Mouse (Mus musculus): ENCODE measurements around the gene Hba-x. TPM values are rescaled to one million over a fixed set of nuclear protein-coding genes. Genes with fewer than 3 reads are reported as not detected.
A peak's percentile ranks its signal among the peaks of the same experiment; 100 is the strongest.

Hba-x gene
- polyA plus RNA-seq, 1 experiment from 2014 or later: 4,268 TPM

GRCm38 (mm10) chr11:32256566-32256965, 19.6 kb upstream of the Hba-x start:
- Histone ChIP-seq H3K4me1 (no peaks in the 10 kb centered on the region), H3K27me3 (ENCODE audit: poor library complexity, severe bottlenecking) (no peaks in the 10 kb centered on the region), H3K4me3 (no peak overlapping the region), H3K27ac (peak overlapping the region; percentile 60), H3K36me3 (replicated peaks) (peaks cover 72% of the 10 kb centered on the region), H3K9me3 (no peaks in the 10 kb centered on the region)
- DNase-seq (ENCODE audit: extremely low spot score, low spot score): no peak
- 94% methylated on average over 3 of the region's 3 CpGs for WGBS

- Histone ChIP-seq H3K4me1 (peaks cover 16% of the 10 kb centered on the region), H3K9me3 (no peaks in the 10 kb centered on the region), H3K27ac (peak overlapping the region; percentile 53; the same call in 1 of the 2 replicates), H3K36me3 (replicated peaks) (peaks cover 37% of the 10 kb centered on the region), H3K27me3 (ENCODE audit: poor library complexity, severe bottlenecking) (no peaks in the 10 kb centered on the region), H3K4me3 (no peak overlapping the region)
- DNase-seq (ENCODE audit: extremely low spot score, low spot score): no peak
- 91% methylated on average over 10 of the region's 10 CpGs for WGBS
Measured at GRCm38 (mm10) chr11:32262674-32263415, 13.4 kb upstream of the Hba-x start.

- Histone ChIP-seq H3K9me3 (no peaks in the 10 kb centered on the region), H3K27me3 (ENCODE audit: poor library complexity, severe bottlenecking) (no peaks in the 10 kb centered on the region), H3K27ac (no peak overlapping the region), H3K36me3 (replicated peaks) (peaks cover 24% of the 10 kb centered on the region), H3K4me1 (peaks cover 24% of the 10 kb centered on the region), H3K4me3 (no peak overlapping the region)
- no peak for DNase-seq (ENCODE audit: extremely low spot score, low spot score)
- WGBS: 93% methylated on average over 3 of the region's 3 CpGs
Measured at GRCm38 (mm10) chr11:32265117-32265738, 11.0 kb upstream of the Hba-x start.

- H3K27me3 ChIP-seq (ENCODE audit: poor library complexity, severe bottlenecking): no peaks in the 10 kb centered on the region
- H3K27ac ChIP-seq: peak overlapping the region; percentile 72
- no peak for DNase-seq (ENCODE audit: extremely low spot score, low spot score)
- peak overlapping the region; percentile 10; the same call in 1 of the 2 replicates for H3K4me3 ChIP-seq
- peaks cover 15% of the 10 kb centered on the region for H3K36me3 ChIP-seq (replicated peaks)
- 90% methylated on average over 6 of the region's 6 CpGs for WGBS
- H3K9me3 ChIP-seq: no peaks in the 10 kb centered on the region
- peaks cover 24% of the 10 kb centered on the region for H3K4me1 ChIP-seq
Measured at GRCm38 (mm10) chr11:32266194-32266593, 10.0 kb upstream of the Hba-x start.

GRCm38 (mm10) chr11:32266776-32267175, 9.4 kb upstream of the Hba-x start:
- 39% methylated on average over 6 of the region's 6 CpGs for WGBS
- DNase-seq (ENCODE audit: extremely low spot score, low spot score): no peak
- peak overlapping the region; percentile 92 for H3K4me3 ChIP-seq
- no peaks in the 10 kb centered on the region for H3K9me3 ChIP-seq
- peaks cover 24% of the 10 kb centered on the region for H3K4me1 ChIP-seq
- peaks cover 13% of the 10 kb centered on the region for H3K36me3 ChIP-seq (replicated peaks)
- peak overlapping the region; percentile 98 for H3K27ac ChIP-seq
- H3K27me3 ChIP-seq (ENCODE audit: poor library complexity, severe bottlenecking): no peaks in the 10 kb centered on the region

- Histone ChIP-seq H3K4me1 (peaks cover 24% of the 10 kb centered on the region), H3K9me3 (no peaks in the 10 kb centered on the region), H3K27me3 (ENCODE audit: poor library complexity, severe bottlenecking) (no peaks in the 10 kb centered on the region), H3K36me3 (replicated peaks) (peaks cover 7% of the 10 kb centered on the region), H3K27ac (peak within 1 kb of the TSS; percentile 98), H3K4me3 (peak within 1 kb of the TSS; percentile 92)
- peak; percentile 93 for DNase-seq (ENCODE audit: extremely low spot score, low spot score)
- WGBS: under 1% methylated on average over 54 of the region's 54 CpGs
Measured at GRCm38 (mm10) chr11:32267188-32267884, 8.9 kb upstream of the Hba-x start, which contains the start of gene Nprl3. Nprl3 (minus strand) TSS chr11:32267707.

GRCm38 (mm10) chr11:32267964-32268363, 8.2 kb upstream of the Hba-x start:
- Histone ChIP-seq H3K4me3 (peak overlapping the region; percentile 92), H3K4me1 (peaks cover 24% of the 10 kb centered on the region), H3K9me3 (no peaks in the 10 kb centered on the region), H3K27me3 (ENCODE audit: poor library complexity, severe bottlenecking) (no peaks in the 10 kb centered on the region), H3K27ac (peak overlapping the region; percentile 98), H3K36me3 (replicated peaks) (peaks cover 1% of the 10 kb centered on the region; the same call in 1 of the 2 replicates)
- 31% methylated on average over 5 of the region's 5 CpGs for WGBS
- DNase-seq (ENCODE audit: extremely low spot score, low spot score): peak; percentile 23

GRCm38 (mm10) chr11:32268952-32269351, 7.2 kb upstream of the Hba-x start:
- H3K36me3 ChIP-seq (replicated peaks): no peaks in the 10 kb centered on the region
- DNase-seq (ENCODE audit: extremely low spot score, low spot score): no peak
- no peaks in the 10 kb centered on the region for H3K27me3 ChIP-seq (ENCODE audit: poor library complexity, severe bottlenecking)
- 84% methylated on average over 5 of the region's 5 CpGs for WGBS
- peaks cover 24% of the 10 kb centered on the region for H3K4me1 ChIP-seq
- no peaks in the 10 kb centered on the region for H3K9me3 ChIP-seq
- peak overlapping the region; percentile 98 for H3K27ac ChIP-seq
- no peak overlapping the region for H3K4me3 ChIP-seq

- Histone ChIP-seq H3K4me1 (peaks cover 16% of the 10 kb centered on the region), H3K36me3 (replicated peaks) (no peaks in the 10 kb centered on the region), H3K9me3 (no peaks in the 10 kb centered on the region), H3K27ac (no peak overlapping the region), H3K4me3 (no peak overlapping the region), H3K27me3 (ENCODE audit: poor library complexity, severe bottlenecking) (peaks cover 1% of the 10 kb centered on the region; the same call in 1 of the 2 replicates)
- WGBS: 61% methylated on average over 4 of the region's 4 CpGs
- no peak for DNase-seq (ENCODE audit: extremely low spot score, low spot score)
Measured at GRCm38 (mm10) chr11:32271178-32271577, 5.0 kb upstream of the Hba-x start.

GRCm38 (mm10) chr11:32277736-32278457, 1.7 kb downstream of the Hba-x start:
- DNase-seq (ENCODE audit: extremely low spot score, low spot score): peak; percentile 26
- H3K4me1 ChIP-seq: peaks cover 10% of the 10 kb centered on the region
- no peak overlapping the region for H3K4me3 ChIP-seq
- H3K36me3 ChIP-seq (replicated peaks): no peaks in the 10 kb centered on the region
- no peaks in the 10 kb centered on the region for H3K9me3 ChIP-seq
- H3K27ac ChIP-seq: no peak overlapping the region
- H3K27me3 ChIP-seq (ENCODE audit: poor library complexity, severe bottlenecking): peaks cover 35% of the 10 kb centered on the region
- 74% methylated on average over 21 of the region's 21 CpGs for WGBS

GRCm38 (mm10) chr11:32278458-32278957, 2.3 kb downstream of the Hba-x start:
- H3K9me3 ChIP-seq: no peaks in the 10 kb centered on the region
- 0 out of 2 replicates have a peak overlapping the region, but pooled peaks have one; percentile 20 for H3K27ac ChIP-seq
- peaks cover 35% of the 10 kb centered on the region for H3K27me3 ChIP-seq (ENCODE audit: poor library complexity, severe bottlenecking)
- no peak overlapping the region for H3K4me3 ChIP-seq
- H3K36me3 ChIP-seq (replicated peaks): no peaks in the 10 kb centered on the region
- DNase-seq (ENCODE audit: extremely low spot score, low spot score): no peak
- H3K4me1 ChIP-seq: peaks cover 10% of the 10 kb centered on the region
- 83% methylated on average over 12 of the region's 12 CpGs for whole genome bisulfite sequencing

GRCm38 (mm10) chr11:32280646-32281045, 4.4 kb downstream of the Hba-x start:
- Histone ChIP-seq H3K27ac (no peak overlapping the region), H3K9me3 (no peaks in the 10 kb centered on the region), H3K4me3 (no peak overlapping the region), H3K27me3 (ENCODE audit: poor library complexity, severe bottlenecking) (peaks cover 35% of the 10 kb centered on the region), H3K36me3 (replicated peaks) (no peaks in the 10 kb centered on the region), H3K4me1 (peaks cover 10% of the 10 kb centered on the region)
- 74% methylated on average over 2 of the region's 2 CpGs for WGBS
- no peak for DNase-seq (ENCODE audit: extremely low spot score, low spot score)

Data from forebrain, embryonic 10.5 days (tissue).